Mouse (Mus musculus): ENCODE data around the gene Ubtd2. TPM values are rescaled to one million over a fixed set of nuclear protein-coding genes. Genes with fewer than 3 reads are reported as not detected.

Gene Ubtd2
- total RNA-seq, 2 experiments from 2014 or later: 8.2 TPM; not detected in 1

DNA sequence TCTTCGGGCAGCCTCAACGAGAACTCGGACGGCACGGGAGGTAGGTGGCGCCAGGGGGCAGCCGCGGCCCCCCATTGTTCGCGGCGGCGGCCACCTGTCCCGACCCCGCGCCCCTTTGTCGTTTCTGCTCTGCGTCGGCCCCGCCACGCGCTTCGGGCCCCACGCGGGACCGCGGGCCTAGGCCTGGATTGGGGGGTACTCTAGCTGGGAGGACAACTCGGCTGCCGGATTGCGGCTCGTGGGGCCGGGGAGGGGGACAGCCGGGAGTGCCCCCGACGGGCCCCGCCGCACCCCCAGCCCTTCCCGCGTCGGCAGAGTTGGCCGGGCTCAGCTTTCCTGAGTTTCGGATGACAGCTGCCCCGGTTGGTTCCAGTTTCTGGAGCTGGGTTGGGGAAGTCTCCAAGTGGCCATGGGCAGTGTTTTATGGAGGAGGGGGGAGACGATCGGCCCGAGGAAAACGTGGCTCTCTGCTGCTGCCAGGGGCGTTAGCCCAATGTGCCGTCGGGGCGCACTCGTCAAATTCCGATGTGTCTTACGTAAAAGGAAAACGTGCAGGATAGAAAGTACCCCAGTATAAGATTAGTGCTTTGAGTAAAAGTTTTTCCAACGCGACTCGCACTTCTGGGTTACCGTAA is 454 bp downstream of the Ubtd2 start:
- no peak for ATAC-seq (replicated peaks; ENCODE audit: low FRiP score, low TSS enrichment, poor library complexity, severe bottlenecking)

DNA sequence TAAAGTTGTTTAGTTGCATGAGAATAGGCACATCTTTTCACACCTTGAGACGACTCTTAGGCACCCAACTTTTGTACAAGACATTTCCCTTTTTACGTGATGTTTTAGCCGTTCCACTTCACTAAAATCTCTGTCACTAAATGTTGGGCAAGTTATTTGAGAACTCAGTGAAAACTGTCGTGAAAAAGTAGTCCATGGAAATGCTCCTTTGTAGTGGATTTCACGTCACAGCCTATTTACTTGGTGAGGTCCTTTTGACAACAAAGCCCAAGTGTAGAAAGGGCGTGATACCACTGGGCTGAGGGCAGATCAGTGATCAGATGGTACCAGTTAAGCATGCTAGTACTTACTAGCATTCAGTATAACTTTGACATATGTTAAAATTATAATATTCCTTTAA is 1.2 kb downstream of the Ubtd2 start:
- no peak for ATAC-seq (replicated peaks; ENCODE audit: low FRiP score, low TSS enrichment, poor library complexity, severe bottlenecking)

DNA sequence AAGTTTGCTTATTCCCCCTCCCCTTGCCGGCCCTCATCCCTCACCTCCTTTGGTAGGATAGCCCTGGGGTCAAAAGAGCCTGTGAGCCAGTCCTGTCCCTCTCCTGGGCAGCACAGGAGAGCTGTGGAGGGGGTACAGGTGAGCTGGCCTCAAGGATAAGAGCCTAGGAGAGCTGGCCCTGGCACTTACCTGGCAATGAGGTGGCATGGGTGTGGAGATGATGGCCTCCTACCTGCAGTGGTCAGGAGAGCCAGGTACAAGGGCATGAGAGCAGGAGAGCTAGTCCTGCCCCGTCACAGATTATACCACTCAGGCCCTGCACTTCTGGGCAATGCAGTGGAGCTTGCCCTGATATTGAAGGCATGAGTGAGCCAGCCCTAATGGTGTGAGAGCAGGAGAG is 9.1 kb downstream of the Ubtd2 start:
- no peak for ATAC-seq (replicated peaks; ENCODE audit: low FRiP score, low TSS enrichment, poor library complexity, severe bottlenecking)

DNA sequence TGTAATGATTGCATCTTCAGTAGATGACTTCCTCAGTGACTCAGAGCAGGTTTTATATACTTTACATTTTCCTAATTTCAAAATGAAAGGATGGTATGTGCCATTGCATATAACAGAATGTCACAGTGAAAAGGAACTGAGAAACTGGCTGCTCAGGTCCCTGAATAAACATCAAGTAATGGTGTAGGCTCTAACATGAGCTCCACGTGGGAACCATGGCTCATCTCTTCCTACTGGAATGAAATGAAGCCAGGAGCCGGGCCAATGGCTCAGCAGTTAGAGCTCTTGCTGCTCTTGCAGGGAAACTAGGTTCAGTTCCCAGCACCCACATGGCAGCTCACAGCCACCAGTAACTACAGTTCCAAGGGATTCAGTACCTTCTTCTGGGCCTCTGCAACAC is 16.8 kb downstream of the Ubtd2 start:
- ATAC-seq (replicated peaks; ENCODE audit: low FRiP score, low TSS enrichment, poor library complexity, severe bottlenecking): no peak

DNA sequence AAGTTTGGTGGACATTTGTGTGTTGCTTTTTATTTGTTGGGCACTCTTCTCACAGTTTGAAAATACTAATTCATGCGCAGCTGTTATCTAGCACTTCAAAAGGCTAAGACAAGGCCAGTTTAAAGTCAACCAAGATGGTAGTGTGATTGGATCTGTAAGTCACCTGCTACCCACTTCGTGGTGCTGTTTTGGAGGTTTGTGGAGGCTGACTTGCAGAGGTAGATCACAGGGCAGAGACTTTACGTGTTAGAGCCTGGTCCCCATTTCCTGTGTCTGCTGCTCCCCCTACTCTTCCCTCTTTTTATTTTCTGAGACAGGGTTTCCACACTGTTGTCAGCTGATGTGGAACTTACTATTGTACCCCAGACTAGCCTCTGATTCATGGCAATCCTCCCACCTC is 19.6 kb downstream of the Ubtd2 start:
- ATAC-seq (replicated peaks; ENCODE audit: low FRiP score, low TSS enrichment, poor library complexity, severe bottlenecking): no peak

DNA sequence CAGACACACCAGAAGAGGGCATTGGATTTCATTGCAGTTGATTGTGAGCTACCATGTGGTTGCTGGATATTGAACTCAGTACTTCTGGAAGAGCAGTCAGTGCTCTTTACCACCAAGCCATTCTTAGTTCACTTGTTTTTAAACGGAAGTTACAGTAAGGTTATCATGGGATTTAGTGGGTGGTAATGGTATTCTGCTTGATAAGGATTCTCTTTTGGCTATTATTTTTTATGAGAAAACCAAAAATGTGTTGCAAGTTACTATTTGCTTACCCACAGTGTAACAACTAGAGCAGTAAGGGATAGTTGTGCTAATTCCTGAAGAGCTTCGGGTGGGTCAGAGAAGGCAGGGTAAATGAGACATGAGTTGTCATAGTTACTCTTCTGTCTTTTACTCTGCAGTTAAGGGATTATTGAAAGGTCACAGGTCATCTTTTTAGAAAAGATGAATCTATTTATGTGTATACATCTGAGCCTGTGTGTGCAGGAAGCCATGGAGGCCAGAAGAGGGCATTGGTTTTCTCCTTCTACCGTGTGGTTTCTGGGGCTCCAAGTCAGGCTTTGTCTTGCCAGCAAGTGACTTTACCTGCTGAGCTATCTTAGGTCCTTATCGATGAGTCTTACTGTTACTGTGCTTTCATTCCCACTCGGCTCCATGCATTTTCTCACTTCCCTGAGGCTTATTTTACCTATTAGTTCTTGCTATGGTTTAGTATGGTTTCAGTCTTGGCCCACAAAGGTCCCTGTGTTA is 20.5 kb downstream of the Ubtd2 start:
- no peak for ATAC-seq (replicated peaks; ENCODE audit: low FRiP score, low TSS enrichment, poor library complexity, severe bottlenecking)

DNA sequence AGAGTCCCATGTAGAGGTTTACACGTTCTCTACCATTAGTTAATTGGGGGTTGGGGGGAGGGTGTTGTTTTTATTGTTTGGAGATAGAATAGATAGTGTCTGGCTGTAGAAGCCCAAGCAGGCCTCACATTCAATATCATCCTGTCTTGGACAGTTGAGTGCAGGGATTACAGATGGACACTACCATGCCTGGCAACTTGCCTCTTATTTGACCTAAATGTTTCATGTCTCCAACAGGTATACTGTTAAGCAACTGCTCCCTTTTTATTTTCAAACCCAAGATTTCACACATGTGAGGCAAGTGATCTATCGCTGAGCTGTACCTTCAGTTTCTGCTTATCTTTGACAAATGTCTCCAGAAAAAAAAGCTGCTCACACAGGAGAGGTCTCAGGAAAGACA is 26.4 kb downstream of the Ubtd2 start:
- no peak for ATAC-seq (replicated peaks; ENCODE audit: low FRiP score, low TSS enrichment, poor library complexity, severe bottlenecking)

DNA sequence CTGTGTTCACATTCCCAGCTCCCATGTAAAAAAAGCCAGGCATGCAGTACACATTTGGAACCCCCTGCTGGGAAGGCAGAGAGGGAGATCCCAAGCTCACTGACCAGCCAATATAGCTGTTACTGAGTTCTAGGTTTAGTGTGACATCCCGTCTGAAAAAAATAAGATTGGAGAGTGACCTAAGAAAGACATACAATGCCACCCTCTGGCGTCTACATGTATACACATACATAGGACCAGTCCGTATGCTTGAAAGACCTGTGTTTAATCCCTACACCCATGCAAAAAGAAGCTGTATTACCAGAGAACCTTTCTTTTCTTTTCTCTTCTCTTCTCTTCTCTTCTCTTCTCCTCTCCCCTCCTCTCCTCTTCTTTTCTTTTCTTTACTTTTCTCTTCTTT is 30.1 kb downstream of the Ubtd2 start:
- ATAC-seq (replicated peaks; ENCODE audit: low FRiP score, low TSS enrichment, poor library complexity, severe bottlenecking): no peak

DNA sequence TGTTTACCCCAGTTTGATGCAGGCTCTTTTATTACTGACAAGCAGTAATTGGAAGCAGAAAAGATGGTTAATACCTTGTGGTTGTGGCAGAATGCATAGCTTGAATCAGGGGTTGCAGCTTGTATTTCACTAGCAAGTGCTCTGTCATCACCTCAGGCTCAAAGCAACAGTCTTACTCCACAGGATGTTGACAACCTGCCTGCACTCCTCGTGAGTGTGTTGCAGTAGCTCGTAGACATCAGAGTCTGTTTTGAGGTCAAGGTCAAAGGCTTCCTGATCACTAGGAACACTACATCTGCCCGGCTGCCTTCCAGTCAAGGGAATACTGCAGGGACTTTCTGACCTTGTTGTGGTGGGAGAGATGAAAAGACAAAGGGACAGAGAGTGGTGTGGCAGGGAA is 31.5 kb downstream of the Ubtd2 start:
- no peak for ATAC-seq (replicated peaks; ENCODE audit: low FRiP score, low TSS enrichment, poor library complexity, severe bottlenecking)

DNA sequence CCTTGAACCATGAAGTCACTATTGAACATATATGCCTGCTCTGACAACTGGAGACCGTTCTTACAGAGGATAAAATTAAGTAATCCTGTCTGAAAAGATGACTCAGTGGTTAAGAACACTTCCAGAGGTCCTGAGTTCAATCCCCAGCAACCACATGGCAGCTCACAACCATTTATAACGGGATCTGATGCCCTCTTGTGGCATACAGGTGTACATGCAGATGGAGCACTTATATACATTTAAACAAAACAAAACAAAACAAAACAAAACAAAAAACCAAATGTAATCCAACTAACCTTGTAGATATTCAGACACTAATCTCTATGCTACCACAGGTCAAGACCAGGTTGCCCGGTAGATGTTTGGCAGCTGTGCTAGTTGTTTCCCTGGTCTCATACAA is 32.3 kb downstream of the Ubtd2 start:
- no peak for ATAC-seq (replicated peaks; ENCODE audit: low FRiP score, low TSS enrichment, poor library complexity, severe bottlenecking)

DNA sequence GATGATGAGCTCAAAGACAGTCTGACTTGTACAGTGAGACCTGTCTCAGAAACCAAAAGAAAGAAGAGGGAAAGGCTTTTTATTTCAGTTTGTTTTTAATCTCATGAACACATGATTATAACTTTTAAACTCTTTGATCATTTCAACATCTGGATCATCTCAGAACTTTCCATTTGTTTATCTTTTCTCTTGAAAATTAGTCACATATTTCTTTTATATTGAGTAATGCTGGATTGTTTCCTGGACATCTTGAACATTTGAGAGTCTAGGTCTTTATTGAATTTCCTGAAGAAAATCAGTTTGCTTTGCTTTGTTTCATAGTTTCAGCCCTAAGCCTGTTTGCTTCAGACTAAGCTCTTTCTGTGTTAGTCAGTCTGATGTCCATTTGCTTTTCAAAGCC is 33.2 kb downstream of the Ubtd2 start:
- ATAC-seq (replicated peaks; ENCODE audit: low FRiP score, low TSS enrichment, poor library complexity, severe bottlenecking): no peak

DNA sequence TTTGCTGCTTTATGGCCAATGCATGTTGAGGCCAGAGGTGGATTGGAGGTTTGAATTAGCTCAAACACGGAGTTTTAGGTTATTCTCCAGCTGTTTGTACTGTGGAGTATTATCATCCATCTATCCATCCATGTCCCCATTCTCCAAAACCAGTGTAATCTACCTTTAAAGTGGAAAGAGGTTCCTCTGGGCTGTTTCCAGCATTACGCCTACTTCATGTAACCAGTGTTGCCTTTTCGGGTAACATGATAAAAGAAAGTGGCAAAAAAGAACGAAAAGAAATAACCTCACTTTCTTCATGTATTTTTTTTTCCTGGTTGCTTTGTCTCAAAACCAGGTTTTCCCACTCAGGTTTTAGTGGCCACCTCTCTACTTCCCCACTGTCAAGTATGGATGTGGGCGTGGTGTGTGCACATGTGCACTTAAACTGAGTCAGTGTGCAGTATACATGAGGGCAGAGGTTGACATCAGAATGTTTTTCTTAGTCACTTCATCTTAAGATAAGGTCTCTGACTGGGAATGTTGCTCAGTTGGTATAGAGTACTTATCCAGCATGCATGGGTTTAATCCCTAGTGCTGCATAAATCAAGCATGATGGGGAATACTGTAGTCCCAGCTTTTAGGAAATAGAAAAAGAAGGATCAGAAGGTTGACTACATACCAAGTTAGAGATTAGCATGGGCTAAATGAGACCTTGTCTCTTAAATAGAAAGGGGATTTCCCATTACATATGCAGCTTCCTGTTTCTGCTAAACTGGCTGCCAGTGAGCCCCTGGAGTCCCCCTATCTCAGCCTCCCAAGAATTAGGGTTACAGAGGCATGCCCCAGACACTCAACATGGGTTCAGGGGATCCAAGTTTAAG is 33.9 kb downstream of the Ubtd2 start:
- no peak for ATAC-seq (replicated peaks; ENCODE audit: low FRiP score, low TSS enrichment, poor library complexity, severe bottlenecking)

DNA sequence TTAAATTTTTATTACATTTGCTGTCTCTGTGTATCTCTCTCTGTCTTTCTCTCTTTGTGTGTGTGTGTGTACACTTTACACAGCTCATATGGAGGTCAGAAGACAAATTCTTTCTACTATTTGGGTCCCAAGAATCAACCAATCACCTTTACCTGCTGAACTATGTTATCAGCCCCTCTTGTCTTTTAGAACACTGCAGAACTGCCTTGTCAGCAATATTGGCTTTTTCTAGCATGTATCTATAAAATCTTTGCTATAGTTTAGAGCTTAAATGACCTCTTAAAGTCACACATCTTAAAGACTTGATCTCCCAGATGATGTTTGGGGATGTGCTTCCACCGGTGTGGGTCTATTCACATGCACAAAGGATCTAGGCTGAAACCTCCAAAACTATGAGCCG is 35.9 kb downstream of the Ubtd2 start:
- no peak for ATAC-seq (replicated peaks; ENCODE audit: low FRiP score, low TSS enrichment, poor library complexity, severe bottlenecking)

DNA sequence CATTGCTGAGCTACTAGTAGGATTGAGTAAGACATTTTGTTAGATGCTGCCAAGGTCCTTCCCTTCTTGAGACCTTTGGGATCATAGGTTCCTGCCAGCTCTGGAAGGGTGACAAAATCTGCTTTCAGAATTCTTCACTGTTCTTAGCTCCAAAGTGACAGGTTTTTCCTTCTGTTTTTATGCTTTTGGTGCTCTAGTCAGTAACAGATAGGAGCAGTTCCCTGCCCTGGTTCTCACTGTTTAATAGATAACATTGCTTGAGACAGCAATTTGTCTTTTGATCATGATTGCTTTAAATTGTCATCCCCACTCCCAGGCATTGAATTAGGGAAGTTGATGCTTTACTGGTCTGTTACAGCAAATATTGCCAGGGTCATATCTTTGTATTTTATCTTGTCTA is 38.1 kb downstream of the Ubtd2 start:
- no peak for ATAC-seq (replicated peaks; ENCODE audit: low FRiP score, low TSS enrichment, poor library complexity, severe bottlenecking)

DNA sequence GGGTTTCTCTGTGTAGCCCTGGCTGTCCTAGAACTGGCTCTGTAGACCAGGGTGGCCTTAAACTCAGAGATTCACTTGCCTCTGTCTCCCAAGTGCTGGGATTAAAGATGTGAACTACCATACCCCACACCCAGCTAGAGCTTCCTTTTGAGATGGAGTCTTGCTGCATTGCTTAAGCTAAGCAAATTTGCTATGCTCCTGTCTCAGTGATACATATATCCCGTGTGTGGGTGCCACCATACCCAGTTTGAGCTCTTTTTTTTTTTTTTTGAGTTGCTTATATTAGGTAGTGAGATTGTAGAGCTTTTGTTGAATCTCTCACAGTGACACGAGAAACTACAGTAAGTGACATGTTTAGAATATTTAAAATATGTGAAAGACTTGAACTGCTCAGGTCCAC is 40.1 kb downstream of the Ubtd2 start:
- no peak for ATAC-seq (replicated peaks; ENCODE audit: low FRiP score, low TSS enrichment, poor library complexity, severe bottlenecking)

DNA sequence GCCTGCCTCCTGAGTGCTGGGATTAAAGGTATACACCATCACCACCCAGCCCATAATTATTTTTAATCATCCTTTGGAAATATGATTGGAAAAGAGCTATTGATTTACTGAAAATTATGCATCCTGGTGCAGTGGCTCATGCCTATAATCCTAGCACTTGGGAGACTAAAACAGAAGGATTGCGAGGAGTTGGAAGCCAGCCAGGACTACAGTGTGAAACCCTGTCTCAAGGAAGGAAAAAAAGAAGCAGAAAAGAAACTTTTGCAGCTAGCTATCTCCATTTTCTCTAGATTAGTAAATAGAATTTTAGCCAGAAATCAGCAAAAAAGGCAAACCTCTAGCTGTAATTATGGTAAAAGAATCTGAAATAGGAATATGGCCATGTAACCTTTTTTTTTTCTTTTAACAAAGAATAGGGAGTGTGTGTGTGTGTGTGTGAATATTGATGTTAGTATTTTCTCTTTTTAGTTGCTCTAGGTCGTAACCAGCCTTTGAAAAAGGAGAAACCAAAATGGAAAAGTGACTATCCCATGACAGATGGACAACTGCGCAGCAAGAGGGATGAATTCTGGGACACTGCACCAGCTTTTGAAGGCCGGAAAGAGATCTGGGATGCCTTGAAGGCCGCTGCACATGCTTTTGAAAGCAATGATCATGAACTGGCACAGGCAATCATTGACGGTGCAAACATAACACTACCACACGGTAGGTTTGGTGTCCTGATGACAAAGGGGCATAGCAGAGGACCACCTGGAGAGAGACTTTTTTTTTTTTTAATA is 43.8 kb downstream of the Ubtd2 start:
- ATAC-seq (replicated peaks; ENCODE audit: low FRiP score, low TSS enrichment, poor library complexity, severe bottlenecking): no peak

DNA sequence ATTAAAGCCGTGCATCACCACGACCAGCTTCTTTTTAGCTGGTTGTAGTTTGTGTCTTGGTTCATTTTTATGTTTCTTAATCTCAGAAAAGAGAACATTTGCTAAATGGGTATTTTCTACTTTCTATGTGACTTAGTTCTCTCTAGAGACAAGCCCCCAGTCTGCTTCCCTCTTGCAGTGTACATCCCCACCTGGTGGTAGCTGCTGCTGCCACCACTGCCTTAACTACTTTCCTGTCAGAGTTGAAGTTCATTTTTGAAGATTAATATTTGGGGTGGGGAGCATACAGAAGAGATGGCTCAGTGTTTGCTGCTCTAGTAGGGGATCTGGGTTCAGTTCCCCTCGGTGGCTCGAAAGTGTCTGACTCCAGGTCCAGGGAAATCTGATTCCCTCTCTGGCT is 44.8 kb downstream of the Ubtd2 start:
- no peak for ATAC-seq (replicated peaks; ENCODE audit: low FRiP score, low TSS enrichment, poor library complexity, severe bottlenecking)

DNA sequence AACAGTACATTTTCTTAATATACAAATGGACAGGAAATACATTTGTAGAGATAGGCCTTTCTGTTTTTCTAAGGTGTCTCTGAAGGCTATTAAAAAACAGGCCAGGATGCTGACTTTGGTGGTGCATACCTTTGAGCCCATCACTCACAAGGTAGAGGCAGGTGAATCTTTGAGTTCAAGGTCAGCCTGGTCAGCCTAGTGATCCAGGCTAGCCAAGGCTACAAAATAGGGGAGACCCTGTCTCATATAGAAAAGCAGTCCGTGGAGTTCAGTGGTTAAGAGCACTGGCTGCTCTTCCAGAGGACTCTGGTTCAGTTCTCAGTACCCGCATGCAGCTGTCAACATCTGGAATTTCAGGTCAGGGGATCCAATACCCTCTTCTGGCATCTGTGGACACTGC is 48.5 kb downstream of the Ubtd2 start:
- ATAC-seq (replicated peaks; ENCODE audit: low FRiP score, low TSS enrichment, poor library complexity, severe bottlenecking): no peak

DNA sequence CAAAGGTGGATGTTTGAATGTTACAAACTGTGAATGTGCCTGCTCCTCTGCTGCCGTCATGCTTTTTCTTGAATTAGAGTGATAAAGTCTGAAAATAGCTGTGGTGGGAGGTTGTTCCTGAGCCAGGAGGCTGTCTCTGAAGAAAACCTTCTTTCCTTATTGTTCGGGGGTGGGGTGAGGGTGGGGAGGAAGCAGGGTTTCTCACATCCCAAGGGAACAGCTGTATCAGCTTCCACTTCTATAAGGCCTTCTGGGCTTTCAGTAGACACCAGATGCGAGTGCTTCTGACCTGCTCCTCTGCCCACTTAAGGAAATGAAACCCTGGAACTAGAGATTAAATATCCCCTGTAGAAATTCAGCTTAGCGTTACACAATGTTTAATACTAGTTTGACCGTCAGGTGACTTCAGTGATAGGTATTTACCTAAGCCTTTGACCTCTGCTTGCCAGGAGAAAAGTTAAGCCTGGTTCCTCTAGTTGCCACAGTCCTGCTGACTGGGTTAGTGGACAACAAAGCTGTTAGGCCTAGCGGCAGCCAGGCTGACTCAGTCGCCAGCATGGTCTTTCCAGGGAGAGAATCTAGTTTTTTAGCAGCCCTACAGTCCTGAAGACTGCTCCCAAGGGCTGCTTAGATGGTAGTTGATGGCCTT is 50.0 kb downstream of the Ubtd2 start:
- no peak for ATAC-seq (replicated peaks; ENCODE audit: low FRiP score, low TSS enrichment, poor library complexity, severe bottlenecking)
